Mouse (Mus musculus) MEL (cell line): Measurements from ENCODE around the gene Tcf12. TPM values are rescaled to one million over a fixed set of nuclear protein-coding genes. Genes with fewer than 3 reads are reported as not detected.
A peak's percentile ranks its signal among the peaks of the same experiment; 100 is the strongest.

Experiments
- DNase-seq: peaks from one replicate; pipeline ENCODE4 v3.0.0; 2011; ENCODE audit warnings: low read depth, low spot score
- H3K27ac ChIP-seq: 2 replicates; pipeline ENCODE4 v1.5.1; 2012; ENCODE audit warnings: low read depth, mild to moderate bottlenecking, control low read depth, low read length, moderate library complexity; ENCODE audit not compliant: control insufficient read depth
- H3K27me3 ChIP-seq, 2 experiments: fragments of 150-350 bp in 1 of 2; sonication (generic) in 1 of 2; 2 replicates each; pipeline ENCODE4 v1.6.1; 2012; ENCODE audit warnings: low read length in 2 of 2, mild to moderate bottlenecking in 2 of 2, improper control_type of control experiment in 1 of 2, moderate library complexity in 1 of 2; ENCODE audit not compliant: insufficient read depth in 2 of 2, control insufficient read depth in 1 of 2
- H3K36me3 ChIP-seq, 2 experiments: 2 replicates each; pipeline ENCODE4 v1.6.1; 2012 to 2014; ENCODE audit warnings: low read length in 2 of 2, improper control_type of control experiment in 1 of 2, inconsistent platforms in 1 of 2, mild to moderate bottlenecking in 1 of 2; ENCODE audit not compliant: insufficient read depth in 2 of 2, control insufficient read depth in 1 of 2
- H3K4me1 ChIP-seq, 2 experiments: fragments of 150-350 bp in 1 of 2; sonication (generic) in 1 of 2; 2 replicates each; pipeline ENCODE4 v1.6.1; 2012; ENCODE audit warnings: low read length in 2 of 2, improper control_type of control experiment in 1 of 2, mild to moderate bottlenecking in 1 of 2; ENCODE audit not compliant: insufficient read depth in 2 of 2, control insufficient read depth in 1 of 2
- H3K4me3 ChIP-seq, 2 experiments: fragments of 150-350 bp in 1 of 2; sonication (generic) in 1 of 2; 2 replicates each; pipeline ENCODE4 v1.5.1; 2012; ENCODE audit warnings: low read depth in 2 of 2, low read length in 2 of 2, mild to moderate bottlenecking in 2 of 2, moderate library complexity in 2 of 2, control low read depth in 1 of 2, improper control_type of control experiment in 1 of 2; ENCODE audit not compliant: control insufficient read depth in 1 of 2, insufficient read depth in 1 of 2
- H3K79me2 ChIP-seq: 2 replicates; pipeline ENCODE4 v1.6.1; 2012; ENCODE audit warnings: mild to moderate bottlenecking, low read length, moderate library complexity; ENCODE audit not compliant: control insufficient read depth, poor library complexity, insufficient read depth
- H3K9ac ChIP-seq: 2 replicates; pipeline ENCODE4 v1.6.1; 2012; ENCODE audit warnings: low read depth, mild to moderate bottlenecking, control low read depth, low read length, moderate library complexity; ENCODE audit not compliant: control insufficient read depth, poor library complexity, severe bottlenecking
- H3K9me3 ChIP-seq: fragments of 150-350 bp; sonication (generic); replicated peaks from 2 replicates; pipeline ENCODE4 v1.6.1; 2012; ENCODE audit warnings: mild to moderate bottlenecking, low read length, improper control_type of control experiment, moderate library complexity; ENCODE audit not compliant: insufficient read depth
- BHLHE40 ChIP-seq: IDR thresholded peaks from 2 replicates; pipeline ENCODE4 v1.6.1; 2012; ENCODE audit warnings: low read depth, mild to moderate bottlenecking, inconsistent platforms, low read length, improper control_type of control experiment, borderline replicate concordance
- CHD1 ChIP-seq: IDR thresholded peaks from 2 replicates; pipeline ENCODE4 v1.6.1; 2012; ENCODE audit warnings: low read depth, mild to moderate bottlenecking, inconsistent platforms, low read length, improper control_type of control experiment
- CHD2 ChIP-seq: IDR thresholded peaks from 2 replicates; pipeline ENCODE4 v1.6.1; 2011; ENCODE audit warnings: low read length, improper control_type of control experiment
- CTCF ChIP-seq, 3 experiments: IDR thresholded peaks in 2 of 3; conservative IDR thresholded peaks in 1 of 3; 2 replicates each; pipeline ENCODE4 v1.5.1; 2011 to 2012; ENCODE audit warnings: low read length in 3 of 3, low read depth in 2 of 3, mild to moderate bottlenecking in 2 of 3, improper control_type of control experiment in 1 of 3, inconsistent platforms in 1 of 3, mixed read lengths in 1 of 3, moderate library complexity in 1 of 3; ENCODE audit not compliant: control insufficient read depth in 1 of 3, insufficient read depth in 1 of 3, poor library complexity in 1 of 3, severe bottlenecking in 1 of 3
- E2F4 ChIP-seq: IDR thresholded peaks from 2 replicates; pipeline ENCODE4 v1.6.1; 2011; ENCODE audit warnings: low read depth, low read length, improper control_type of control experiment, borderline replicate concordance
- GABPA ChIP-seq: IDR thresholded peaks from 2 replicates; pipeline ENCODE4 v1.6.1; 2012; ENCODE audit warnings: low read depth, mild to moderate bottlenecking, inconsistent platforms, low read length, improper control_type of control experiment, moderate library complexity
- GATA1 ChIP-seq: IDR thresholded peaks from 2 replicates; pipeline ENCODE4 v1.6.1; 2011; ENCODE audit warnings: low read depth, low read length, improper control_type of control experiment
- MAFK ChIP-seq: IDR thresholded peaks from 2 replicates; pipeline ENCODE4 v1.6.1; 2011; ENCODE audit warnings: low read depth, mild to moderate bottlenecking, low read length, improper control_type of control experiment, borderline replicate concordance
- MAZ ChIP-seq: IDR thresholded peaks from 2 replicates; pipeline ENCODE4 v1.6.1; 2012; ENCODE audit warnings: low read depth, mild to moderate bottlenecking, inconsistent platforms, low read length, improper control_type of control experiment
- MEF2A ChIP-seq: IDR thresholded peaks from 2 replicates; pipeline ENCODE4 v1.6.1; 2014; ENCODE audit warnings: low read depth, mild to moderate bottlenecking, inconsistent platforms, low read length, improper control_type of control experiment; ENCODE audit not compliant: poor library complexity, insufficient replicate concordance, severe bottlenecking; ENCODE audit errors: extremely low read depth
- MYC ChIP-seq: IDR thresholded peaks from 2 replicates; pipeline ENCODE4 v1.6.1; 2011; ENCODE audit warnings: low read depth, mild to moderate bottlenecking, low read length, improper control_type of control experiment, moderate library complexity
- POLR2A ChIP-seq, 2 experiments: IDR thresholded peaks; 2 replicates each; pipeline ENCODE4 v1.6.1; 2011 to 2012; ENCODE audit warnings: low read length in 2 of 2, mild to moderate bottlenecking in 2 of 2, control low read depth in 1 of 2, improper control_type of control experiment in 1 of 2, low read depth in 1 of 2, moderate library complexity in 1 of 2; ENCODE audit not compliant: control insufficient read depth in 1 of 2, insufficient read depth in 1 of 2, poor library complexity in 1 of 2
- POLR2AphosphoS5 ChIP-seq: IDR thresholded peaks from 2 replicates; pipeline ENCODE4 v1.6.1; 2012; ENCODE audit warnings: low read depth, borderline replicate concordance, mild to moderate bottlenecking, inconsistent platforms, low read length, moderate library complexity, mixed read lengths
- SMC3 ChIP-seq: IDR thresholded peaks from 2 replicates; pipeline ENCODE4 v1.6.1; 2011; ENCODE audit warnings: low read depth, low read length, improper control_type of control experiment
- TAL1 ChIP-seq: IDR thresholded peaks from 2 replicates; pipeline ENCODE4 v1.6.1; 2012; ENCODE audit warnings: mild to moderate bottlenecking, inconsistent platforms, low read length, moderate library complexity, mixed read lengths
- TBP ChIP-seq: IDR thresholded peaks from 2 replicates; pipeline ENCODE4 v1.8.0; 2011; ENCODE audit warnings: low read depth, low read length, improper control_type of control experiment
- ZC3H11A ChIP-seq: IDR thresholded peaks from 2 replicates; pipeline ENCODE4 v1.6.1; 2012; ENCODE audit warnings: low read depth, mild to moderate bottlenecking, inconsistent platforms, low read length, improper control_type of control experiment
- ZMIZ1 ChIP-seq: IDR thresholded peaks from 2 replicates; pipeline ENCODE4 v1.6.1; 2012; ENCODE audit warnings: low read depth, mild to moderate bottlenecking, inconsistent platforms, low read length, improper control_type of control experiment, moderate library complexity
- ZNF384 ChIP-seq: IDR thresholded peaks from 2 replicates; pipeline ENCODE4 v1.6.1; 2012; ENCODE audit warnings: low read depth, mild to moderate bottlenecking, inconsistent platforms, low read length, improper control_type of control experiment
- polyA plus RNA-seq, 2 experiments: library from polyadenylated mRNA; stranded (reverse) in 1 of 2; unstranded in 1 of 2; fragments of >175 nt in 1 of 2; fragments of >200 nt in 1 of 2; gene quantifications; 2 replicates each; pipeline versions ENCODE4 v1.2.1 to v1.2.4; 2012; ENCODE audit warnings: low replicate concordance in 2 of 2, low read depth in 1 of 2; ENCODE audit not compliant: insufficient read length in 2 of 2, insufficient read depth in 1 of 2, missing spikeins in 1 of 2
- total RNA-seq: library from RNA; depleted of rRNA; stranded (reverse); fragments of 300-350 nt; gene quantifications from 2 replicates; pipeline ENCODE4 v1.2.3, GENCODE M21; 2012

Tcf12 gene
- total and polyA plus RNA-seq, 3 experiments: 29.3 to 70.5 (median 39.6) TPM

- Histone ChIP-seq H3K4me1 (peaks cover 0 to 16% of the 10 kb centered on the region in 2 experiments; a peak in 3 of 4 replicates), H3K9me3 (no peaks in the 10 kb centered on the region), H3K27ac (no peak overlapping the region), H3K36me3 (peaks cover 0 to 16% of the 10 kb centered on the region in 2 experiments; a peak in 2 of 4 replicates), H3K79me2 (peaks cover 5% of the 10 kb centered on the region), H3K9ac (no peak overlapping the region), H3K4me3 (no peak overlapping the region), H3K27me3 (no peaks in the 10 kb centered on the region)
- TF ChIP-seq CHD2: no peak
- TF ChIP-seq POLR2AphosphoS5: no peak
- DNase-seq: peak; percentile 34
Observed at GRCm38 (mm10) chr9:71980579-71980978, 131.1 kb downstream of the Tcf12 start.

GRCm38 (mm10) chr9:71978886-71979285, 132.8 kb downstream of the Tcf12 start:
- TF ChIP-seq SMC3 (no peak), MAFK (no peak), CTCF (IDR thresholded peaks at IDR 0.05 in 2 of 3, conservative IDR thresholded peaks at IDR 0.05 in 1 of 3; ENCODE audit: control insufficient read depth in 1 of 3, insufficient read depth in 1 of 3, low read depth in 2 of 3, low read length in 3 of 3, poor library complexity in 1 of 3, severe bottlenecking in 1 of 3) (no peak), TAL1 (no peak), GABPA (no peak), ZNF384 (no peak)
- peaks cover 0 to 17% of the 10 kb centered on the region in 2 experiments; a peak in 3 of 4 replicates for H3K4me1 ChIP-seq
- DNase-seq: no peak
- no peaks in the 10 kb centered on the region for H3K27me3 ChIP-seq
- H3K79me2 ChIP-seq: peaks cover 2% of the 10 kb centered on the region; the same call in 1 of the 2 replicates
- H3K9ac ChIP-seq: no peak overlapping the region
- H3K9me3 ChIP-seq: no peaks in the 10 kb centered on the region
- peaks cover 0 to 11% of the 10 kb centered on the region in 2 experiments; a peak in 2 of 4 replicates for H3K36me3 ChIP-seq
- H3K4me3 ChIP-seq: no peak overlapping the region
- no peak overlapping the region for H3K27ac ChIP-seq

- peaks cover 2% of the 10 kb centered on the region; the same call in 1 of the 2 replicates for H3K79me2 ChIP-seq
- no peak overlapping the region for H3K9ac ChIP-seq
- DNase-seq: no peak
- TF ChIP-seq ZC3H11A (no peak), ZNF384 (peak; percentile 47)
- no peak overlapping the region for H3K4me3 ChIP-seq
- H3K36me3 ChIP-seq: peaks cover 0 to 8% of the 10 kb centered on the region in 2 experiments; a peak in 2 of 4 replicates
- no peaks in the 10 kb centered on the region for H3K27me3 ChIP-seq
- no peak overlapping the region for H3K27ac ChIP-seq
- no peaks in the 10 kb centered on the region for H3K9me3 ChIP-seq
- H3K4me1 ChIP-seq: peaks cover 0 to 22% of the 10 kb centered on the region in 2 experiments; a peak in 3 of 4 replicates
Observed at GRCm38 (mm10) chr9:71976034-71976433, 135.6 kb downstream of the Tcf12 start.

GRCm38 (mm10) chr9:71975141-71975540, 136.5 kb downstream of the Tcf12 start:
- no peak for DNase-seq
- peaks cover 0 to 4% of the 10 kb centered on the region in 2 experiments; a peak in 2 of 4 replicates for H3K36me3 ChIP-seq
- H3K79me2 ChIP-seq: peaks cover 2% of the 10 kb centered on the region; the same call in 1 of the 2 replicates
- no peak overlapping the region for H3K9ac ChIP-seq
- no peak overlapping the region for H3K4me3 ChIP-seq
- H3K4me1 ChIP-seq: peaks cover 0 to 22% of the 10 kb centered on the region in 2 experiments; a peak in 3 of 4 replicates
- H3K9me3 ChIP-seq: no peaks in the 10 kb centered on the region
- H3K27me3 ChIP-seq: no peaks in the 10 kb centered on the region
- no peak overlapping the region for H3K27ac ChIP-seq
- TF ChIP-seq CHD2 (no peak), GATA1 (no peak), MEF2A (no peak), MAZ (no peak), CTCF (IDR thresholded peaks at IDR 0.05 in 2 of 3, conservative IDR thresholded peaks at IDR 0.05 in 1 of 3; ENCODE audit: control insufficient read depth in 1 of 3, insufficient read depth in 1 of 3, low read depth in 2 of 3, low read length in 3 of 3, poor library complexity in 1 of 3, severe bottlenecking in 1 of 3) (no peak), GABPA (no peak), ZNF384 (no peak), E2F4 (no peak), SMC3 (no peak), TBP (no peak), BHLHE40 (no peak), CHD1 (no peak), MAFK (no peak), POLR2A (IDR thresholded peaks at IDR 0.05; ENCODE audit: control insufficient read depth in 1 of 2, insufficient read depth in 1 of 2, low read depth in 1 of 2, low read length in 2 of 2, poor library complexity in 1 of 2) (no peak), MYC (no peak), ZMIZ1 (no peak)
